Mouse (Mus musculus) spleen, adult 2 months (tissue): Measurements from ENCODE around the gene Spats2. TPM values are rescaled to one million over a fixed set of nuclear protein-coding genes. Genes with fewer than 3 reads are reported as not detected.

ENCODE experiments used
- DNase-seq, 2 experiments: peaks; one replicate each; pipeline versions ENCODE4 v3.0.0 to v3.0.0-alpha.2; 2012 to 2021; ENCODE audit warnings: low spot score in 2 of 2, low read depth in 1 of 2
- H3K27ac ChIP-seq: fragments of 200-500 bp; 2 replicates; pipeline ENCODE4 v1.5.1; 2012; ENCODE audit warnings: low read length, inconsistent platforms; ENCODE audit not compliant: insufficient read depth
- H3K27me3 ChIP-seq: fragments of 200-500 bp; 2 replicates; pipeline ENCODE4 v1.6.1; 2012; ENCODE audit warnings: mild to moderate bottlenecking, moderate library complexity, low read length, inconsistent platforms; ENCODE audit not compliant: control insufficient read depth, insufficient read depth
- H3K36me3 ChIP-seq: fragments of 200-500 bp; 2 replicates; pipeline ENCODE4 v1.6.1; 2012; ENCODE audit warnings: mild to moderate bottlenecking, low read length, inconsistent platforms; ENCODE audit not compliant: control insufficient read depth, insufficient read depth
- H3K4me1 ChIP-seq: fragments of 200-500 bp; 2 replicates; pipeline ENCODE4 v1.6.1; 2011; ENCODE audit warnings: inconsistent platforms; ENCODE audit not compliant: control insufficient read depth, insufficient read depth, insufficient read length
- H3K4me3 ChIP-seq: fragments of 200-500 bp; 2 replicates; pipeline ENCODE4 v1.5.1; 2011; ENCODE audit warnings: mild to moderate bottlenecking, inconsistent platforms; ENCODE audit not compliant: insufficient read depth, insufficient read length; ENCODE audit errors: extremely low read depth
- CTCF ChIP-seq: fragments of 200-500 bp; IDR thresholded peaks from 2 replicates; pipeline ENCODE4 v1.5.1; 2011; ENCODE audit warnings: mild to moderate bottlenecking, inconsistent platforms; ENCODE audit not compliant: insufficient read depth, insufficient read length, insufficient replicate concordance; ENCODE audit errors: extremely low read depth
- POLR2A ChIP-seq: fragments of 200-500 bp; IDR thresholded peaks from 2 replicates; pipeline ENCODE4 v1.6.1; 2011; ENCODE audit warnings: low read depth, low read length, inconsistent platforms
- WGBS: fragments of 180-500 bp; shearing (Covaris S2); methylation state at CpG from one replicate; pipeline ENCODE4 v1.1.7; 2018; 5-methylcytosine and 5-hydroxymethylcytosine counted together
- polyA plus RNA-seq: library from polyadenylated mRNA; depleted of rRNA; stranded (reverse); fragments of >200 nt; gene quantifications from 2 replicates; pipeline ENCODE4 v1.2.3, GENCODE M21; 2012

Spats2 gene
- polyA plus RNA-seq, 1 experiment: 1.5 TPM

DNA sequence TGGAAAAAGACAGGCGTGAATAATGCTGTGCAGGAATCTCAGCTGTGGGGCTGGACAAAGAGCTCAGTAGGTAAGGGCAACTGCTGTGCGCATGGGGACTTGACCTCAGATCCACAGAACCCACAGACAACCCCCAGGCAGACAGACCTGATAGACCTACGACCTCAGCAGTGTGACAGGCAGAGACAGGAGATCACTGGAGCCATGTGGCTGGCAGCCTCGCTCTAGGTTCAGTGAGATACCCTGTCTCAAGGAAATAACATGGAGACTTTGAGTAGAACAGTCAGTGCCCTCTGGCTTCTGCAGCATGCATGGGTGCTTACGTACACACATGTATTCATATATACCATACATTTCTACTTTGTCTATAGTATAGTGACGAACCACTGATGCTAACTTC, 46.4 kb downstream of the Spats2 start:
- TF ChIP-seq CTCF (no peak), POLR2A (no peak)
- no peaks in the 10 kb centered on the region for H3K27me3 ChIP-seq

GRCm38 (mm10) chr15:99179639-99180038, 53.9 kb downstream of the Spats2 start:
- Histone ChIP-seq H3K27ac (no peak overlapping the region), H3K4me1 (no peaks in the 10 kb centered on the region), H3K4me3 (no peak overlapping the region), H3K36me3 (no peaks in the 10 kb centered on the region), H3K27me3 (no peaks in the 10 kb centered on the region)
- TF ChIP-seq POLR2A: no peak
- WGBS: 50% methylated on average over 2 of the region's 2 CpGs
- no peak for DNase-seq

More for the DNA sequence above, 46.4 kb downstream of the Spats2 start:
- Histone ChIP-seq H3K27ac (no peak overlapping the region), H3K36me3 (no peaks in the 10 kb centered on the region), H3K4me3 (no peak overlapping the region), H3K4me1 (no peaks in the 10 kb centered on the region)
- DNase-seq: no peak
- 82% methylated on average over 6 of the region's 6 CpGs for WGBS

DNA sequence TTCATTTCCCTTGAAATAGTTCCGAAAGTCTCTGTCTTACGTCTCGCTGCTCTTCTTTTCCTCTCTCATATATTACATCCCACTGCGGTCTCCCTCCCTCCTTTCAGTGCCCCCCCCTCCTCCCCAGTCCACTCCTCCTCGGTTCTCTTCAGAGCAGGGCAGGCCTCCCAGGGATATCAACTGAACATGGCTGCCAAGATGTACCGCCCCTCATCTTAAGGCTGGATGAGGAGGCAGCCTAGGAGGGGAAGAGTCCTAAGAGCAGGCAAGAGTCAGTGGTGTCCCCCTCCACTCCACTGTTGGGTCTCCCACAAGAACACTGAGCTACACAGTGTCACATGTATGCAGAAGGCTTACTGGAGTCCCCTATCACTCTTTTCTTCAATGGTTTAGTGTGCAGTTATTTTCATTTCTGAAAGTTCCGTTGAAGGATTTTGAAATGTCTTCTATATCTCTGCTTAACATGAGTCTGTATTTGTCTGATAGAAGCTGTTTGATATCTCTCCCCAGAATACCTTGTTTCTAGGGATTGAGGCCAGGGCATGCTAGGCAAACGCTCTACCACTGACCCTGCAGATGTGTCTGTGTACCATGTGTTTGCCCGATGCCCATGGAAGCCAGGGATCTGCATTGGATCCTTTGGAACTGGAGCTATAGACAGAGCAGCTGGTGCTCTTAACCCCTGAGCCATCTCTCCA, 58.6 kb downstream of the Spats2 start:
- H3K36me3 ChIP-seq: no peaks in the 10 kb centered on the region
- no peak for TF ChIP-seq CTCF
- TF ChIP-seq POLR2A: no peak

DNA sequence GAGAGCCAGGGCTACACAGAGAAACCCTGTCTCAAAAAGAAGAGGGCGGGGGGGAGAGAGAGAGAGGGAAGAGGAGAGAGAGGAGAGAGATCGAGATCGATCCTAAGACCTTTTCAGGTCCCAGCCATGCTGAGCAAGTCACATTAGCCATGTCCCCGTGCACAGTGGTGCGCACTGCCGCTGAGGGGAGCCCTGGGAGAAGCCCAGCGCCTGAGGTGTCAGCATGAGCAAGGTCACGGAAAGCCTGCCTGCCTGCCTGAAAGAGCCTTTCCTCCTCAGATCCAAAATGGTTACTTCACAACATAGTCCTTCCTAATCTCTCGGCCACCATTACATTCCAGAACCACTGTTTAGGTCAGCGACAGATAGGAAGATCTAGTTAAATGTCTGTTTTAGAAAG, 68.6 kb downstream of the Spats2 start:
- H3K27me3 ChIP-seq: no peaks in the 10 kb centered on the region
- DNase-seq: no peak
- H3K27ac ChIP-seq: no peak overlapping the region
- no peak for TF ChIP-seq POLR2A
- no peak for TF ChIP-seq CTCF
- H3K4me1 ChIP-seq: no peaks in the 10 kb centered on the region
- WGBS: 89% methylated on average over 10 of the region's 10 CpGs
- H3K36me3 ChIP-seq: no peaks in the 10 kb centered on the region
- H3K4me3 ChIP-seq: no peak overlapping the region

More for the DNA sequence above, 58.6 kb downstream of the Spats2 start:
- H3K27me3 ChIP-seq: no peaks in the 10 kb centered on the region
- no peak overlapping the region for H3K4me3 ChIP-seq
- no peak for DNase-seq
- no peak overlapping the region for H3K27ac ChIP-seq
- H3K4me1 ChIP-seq: no peaks in the 10 kb centered on the region
- WGBS: 92% methylated on average over 9 of the region's 9 CpGs

DNA sequence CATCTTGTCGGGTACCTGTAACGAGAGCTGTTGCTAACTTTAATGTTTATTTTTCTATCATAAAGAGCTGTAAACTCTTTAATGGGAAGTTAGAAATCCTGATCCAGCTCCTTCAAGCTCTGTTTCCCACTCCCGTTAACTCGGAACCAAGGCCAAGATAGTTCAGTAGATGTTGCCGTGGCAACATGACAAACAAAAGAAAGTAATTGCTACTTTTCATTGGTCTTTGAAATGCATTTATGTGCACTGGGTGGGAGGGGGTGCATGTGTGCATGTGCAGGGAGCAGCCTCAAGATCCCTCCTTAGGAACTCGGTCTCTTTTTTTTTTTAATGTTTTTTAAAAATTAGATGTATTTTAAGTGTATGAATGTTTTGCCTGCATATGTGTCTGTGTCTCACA, 69.3 kb downstream of the Spats2 start:
- 88% methylated on average over 6 of the region's 6 CpGs for WGBS
- no peak for DNase-seq
- Histone ChIP-seq H3K27ac (no peak overlapping the region), H3K4me1 (no peaks in the 10 kb centered on the region), H3K36me3 (no peaks in the 10 kb centered on the region), H3K27me3 (no peaks in the 10 kb centered on the region), H3K4me3 (no peak overlapping the region)
- no peak for TF ChIP-seq POLR2A
- no peak for TF ChIP-seq CTCF

- Histone ChIP-seq H3K4me3 (no peak overlapping the region), H3K27ac (no peak overlapping the region), H3K4me1 (no peaks in the 10 kb centered on the region), H3K36me3 (no peaks in the 10 kb centered on the region), H3K27me3 (no peaks in the 10 kb centered on the region)
- TF ChIP-seq POLR2A (no peak), CTCF (no peak)
- no peak for DNase-seq
Observed at GRCm38 (mm10) chr15:99198761-99199160, 73.0 kb downstream of the Spats2 start.

GRCm38 (mm10) chr15:99205959-99206358, 80.2 kb downstream of the Spats2 start:
- Histone ChIP-seq H3K27me3 (no peaks in the 10 kb centered on the region), H3K36me3 (no peaks in the 10 kb centered on the region), H3K4me3 (no peak overlapping the region), H3K4me1 (no peaks in the 10 kb centered on the region), H3K27ac (no peak overlapping the region)
- no peak for TF ChIP-seq POLR2A
- TF ChIP-seq CTCF: no peak
- DNase-seq: no peak
- WGBS: 87% methylated on average over 8 of the region's 8 CpGs
